Mouse (Mus musculus) embryonic facial prominence, embryonic 11.5 days (tissue): ENCODE data around the gene Nme9. TPM values are rescaled to one million over a fixed set of nuclear protein-coding genes. Genes with fewer than 3 reads are reported as not detected.
A peak's percentile ranks its signal among the peaks of the same experiment; 100 is the strongest.

Experiments used
- ATAC-seq: fragments of 200-750 bp; cut with Nextera tagmentation; replicated peaks from 2 replicates; pipeline ENCODE4 v1.8.0; 2017; ENCODE audit warnings: low read depth; ENCODE audit not compliant: insufficient number of reproducible peaks, low FRiP score, low TSS enrichment
- DNase-seq: peaks from one replicate; pipeline ENCODE4 v3.0.0-alpha.2; 2015; ENCODE audit warnings: low spot score
- H3K27ac ChIP-seq: fragments of 300-500 bp; sonication (generic); replicated peaks from 2 replicates; pipeline ENCODE4 v1.5.1; 2014; ENCODE audit warnings: mild to moderate bottlenecking, low read depth, low read length, control low read depth
- H3K27me3 ChIP-seq: fragments of 300-500 bp; sonication (generic); 2 replicates; pipeline ENCODE4 v1.6.1; 2014; ENCODE audit warnings: mild to moderate bottlenecking, low read length, moderate library complexity, mixed read lengths; ENCODE audit not compliant: control insufficient read depth, insufficient read depth
- H3K36me3 ChIP-seq: fragments of 300-500 bp; sonication (generic); replicated peaks from 2 replicates; pipeline ENCODE4 v1.6.1; 2014; ENCODE audit warnings: low read depth, mild to moderate bottlenecking, low read length, moderate library complexity, mixed read lengths; ENCODE audit not compliant: control insufficient read depth, insufficient read depth
- H3K4me1 ChIP-seq: fragments of 300-500 bp; sonication (generic); 2 replicates; pipeline ENCODE4 v1.6.1; 2014; ENCODE audit warnings: low read length, mixed read lengths; ENCODE audit not compliant: control insufficient read depth, insufficient read depth
- H3K4me2 ChIP-seq: fragments of 300-500 bp; sonication (generic); 2 replicates; pipeline ENCODE4 v1.6.1; 2014; ENCODE audit warnings: low read depth, mild to moderate bottlenecking, control low read depth, low read length, moderate library complexity
- H3K4me3 ChIP-seq: fragments of 300-500 bp; sonication (generic); 2 replicates; pipeline ENCODE4 v1.5.1; 2014; ENCODE audit warnings: low read depth, low read length, control low read depth
- H3K9ac ChIP-seq: fragments of 300-500 bp; sonication (generic); replicated peaks from 2 replicates; pipeline ENCODE4 v1.6.1; 2014; ENCODE audit warnings: mild to moderate bottlenecking, control low read depth, low read length
- H3K9me3 ChIP-seq: fragments of 300-500 bp; sonication (generic); replicated peaks from 2 replicates; pipeline ENCODE4 v1.6.1; 2016; ENCODE audit warnings: mild to moderate bottlenecking, low read length, inconsistent platforms, mixed read lengths; ENCODE audit not compliant: control insufficient read depth
- WGBS: fragments of 180-500 bp; shearing (Covaris S2); extraction: QIAGEN DNeasy Blood & Tissue Kit; methylation state at CpG from one replicate; pipeline ENCODE4 v1.1.7; 2014; 5-methylcytosine and 5-hydroxymethylcytosine counted together
- polyA plus RNA-seq: library from polyadenylated mRNA; unstranded; fragments of >200 nt; fragmentation: Nextera tagmentation; extraction: Ambion mirVana; gene quantifications from 2 replicates; pipeline ENCODE4 v1.2.1, GENCODE M21; 2014

Nme9 gene
- polyA plus RNA-seq, result not detected in 2 replicates

- 11% methylated on average over 14 of the region's 14 CpGs for WGBS
- no peaks in the 10 kb centered on the region for H3K9me3 ChIP-seq
- peak; percentile 40 for DNase-seq
- ATAC-seq, result peak; percentile 64; the same call in 1 of the 2 replicates
- H3K27ac ChIP-seq, result no peak within 1 kb of the TSS
- no peaks in the 10 kb centered on the region for H3K4me1 ChIP-seq
- H3K27me3 ChIP-seq, result no peaks in the 10 kb centered on the region
- H3K9ac ChIP-seq, result no peak within 1 kb of the TSS
- H3K36me3 ChIP-seq, result no peaks in the 10 kb centered on the region
- H3K4me2 ChIP-seq, result no peak within 1 kb of the TSS; the same call in 1 of the 2 replicates
- no peak within 1 kb of the TSS for H3K4me3 ChIP-seq
These were observed at the start of gene Nme9 for GRCm38 (mm10) chr9:99451161-99451560. Gene Nme9, plus strand, starts transcription at chr9:99451475.

- no peaks in the 10 kb centered on the region for H3K27me3 ChIP-seq
- no peak for DNase-seq
- H3K9me3 ChIP-seq, result no peaks in the 10 kb centered on the region
- H3K4me1 ChIP-seq, result no peaks in the 10 kb centered on the region
- 77% methylated on average over 3 of the region's 3 CpGs for WGBS
- no peaks in the 10 kb centered on the region for H3K36me3 ChIP-seq
- H3K27ac ChIP-seq, result no peak overlapping the region
- no peak overlapping the region for H3K4me2 ChIP-seq
- no peak for ATAC-seq
- no peak overlapping the region for H3K4me3 ChIP-seq
- H3K9ac ChIP-seq, result no peak overlapping the region
These were observed 42.0 kb upstream of the Nme9 start for GRCm38 (mm10) chr9:99409280-99409679.

GRCm38 (mm10) chr9:99411093-99411492 is 40.2 kb upstream of the Nme9 start:
- DNase-seq (no peak), ATAC-seq (no peak)
- no peaks in the 10 kb centered on the region for H3K36me3 ChIP-seq
- H3K4me1 ChIP-seq, result no peaks in the 10 kb centered on the region
- no peak overlapping the region for H3K4me3 ChIP-seq
- H3K4me2 ChIP-seq, result no peak overlapping the region
- 82% methylated on average over 5 of the region's 5 CpGs for WGBS
- no peaks in the 10 kb centered on the region for H3K27me3 ChIP-seq
- no peaks in the 10 kb centered on the region for H3K9me3 ChIP-seq
- no peak overlapping the region for H3K9ac ChIP-seq
- no peak overlapping the region for H3K27ac ChIP-seq

- Histone ChIP-seq H3K9me3 (no peaks in the 10 kb centered on the region), H3K27me3 (no peaks in the 10 kb centered on the region), H3K4me1 (no peaks in the 10 kb centered on the region), H3K9ac (no peak overlapping the region), H3K4me2 (no peak overlapping the region), H3K27ac (no peak overlapping the region), H3K36me3 (no peaks in the 10 kb centered on the region), H3K4me3 (no peak overlapping the region)
- no peak for DNase-seq
- 90% methylated on average over 4 of the region's 4 CpGs for WGBS
- ATAC-seq, result no peak
These were observed 39.5 kb upstream of the Nme9 start for GRCm38 (mm10) chr9:99411785-99412184.

- WGBS, result 87% methylated on average over 3 of the region's 3 CpGs
These were observed 34.5 kb upstream of the Nme9 start for GRCm38 (mm10) chr9:99416809-99417208.

GRCm38 (mm10) chr9:99417288-99417846 is 33.9 kb upstream of the Nme9 start:
- Histone ChIP-seq H3K27ac (no peak overlapping the region), H3K4me1 (no peaks in the 10 kb centered on the region; the same call in 1 of the 2 replicates), H3K9ac (no peak overlapping the region), H3K9me3 (no peaks in the 10 kb centered on the region), H3K36me3 (no peaks in the 10 kb centered on the region), H3K27me3 (no peaks in the 10 kb centered on the region), H3K4me2 (no peak overlapping the region), H3K4me3 (no peak overlapping the region)
- whole genome bisulfite sequencing, result 74% methylated on average over 4 of the region's 4 CpGs
- DNase-seq, result no peak
- ATAC-seq, result no peak

More at GRCm38 (mm10) chr9:99416809-99417208, 34.5 kb upstream of the Nme9 start:
- no peak overlapping the region for H3K27ac ChIP-seq
- H3K27me3 ChIP-seq, result no peaks in the 10 kb centered on the region
- H3K4me3 ChIP-seq, result no peak overlapping the region
- H3K9ac ChIP-seq, result no peak overlapping the region
- H3K4me1 ChIP-seq, result no peaks in the 10 kb centered on the region; the same call in 1 of the 2 replicates
- ATAC-seq (no peak), DNase-seq (no peak)
- no peaks in the 10 kb centered on the region for H3K9me3 ChIP-seq
- no peak overlapping the region for H3K4me2 ChIP-seq
- H3K36me3 ChIP-seq, result no peaks in the 10 kb centered on the region

GRCm38 (mm10) chr9:99418377-99418776 is 32.9 kb upstream of the Nme9 start:
- DNase-seq, result no peak
- WGBS, result 78% methylated on average over 5 of the region's 5 CpGs

GRCm38 (mm10) chr9:99419951-99420701 is 31.1 kb upstream of the Nme9 start:
- H3K9ac ChIP-seq, result no peak overlapping the region
- H3K27me3 ChIP-seq, result no peaks in the 10 kb centered on the region
- DNase-seq, result no peak
- H3K4me1 ChIP-seq, result peaks cover 5% of the 10 kb centered on the region; the same call in 1 of the 2 replicates
- no peak for ATAC-seq
- no peak overlapping the region for H3K4me3 ChIP-seq
- 79% methylated on average over 8 of the region's 8 CpGs for WGBS
- H3K4me2 ChIP-seq, result no peak overlapping the region
- no peak overlapping the region for H3K27ac ChIP-seq
- no peaks in the 10 kb centered on the region for H3K9me3 ChIP-seq
- no peaks in the 10 kb centered on the region for H3K36me3 ChIP-seq

More at GRCm38 (mm10) chr9:99418377-99418776, 32.9 kb upstream of the Nme9 start:
- Histone ChIP-seq H3K4me3 (no peak overlapping the region), H3K36me3 (no peaks in the 10 kb centered on the region), H3K9ac (no peak overlapping the region), H3K4me1 (no peaks in the 10 kb centered on the region; the same call in 1 of the 2 replicates), H3K27me3 (no peaks in the 10 kb centered on the region), H3K9me3 (no peaks in the 10 kb centered on the region), H3K4me2 (no peak overlapping the region), H3K27ac (no peak overlapping the region)
- no peak for ATAC-seq
